Comparison of ENCODE assay signal across 8 mouse cellular contexts in the genomic region with DNA sequence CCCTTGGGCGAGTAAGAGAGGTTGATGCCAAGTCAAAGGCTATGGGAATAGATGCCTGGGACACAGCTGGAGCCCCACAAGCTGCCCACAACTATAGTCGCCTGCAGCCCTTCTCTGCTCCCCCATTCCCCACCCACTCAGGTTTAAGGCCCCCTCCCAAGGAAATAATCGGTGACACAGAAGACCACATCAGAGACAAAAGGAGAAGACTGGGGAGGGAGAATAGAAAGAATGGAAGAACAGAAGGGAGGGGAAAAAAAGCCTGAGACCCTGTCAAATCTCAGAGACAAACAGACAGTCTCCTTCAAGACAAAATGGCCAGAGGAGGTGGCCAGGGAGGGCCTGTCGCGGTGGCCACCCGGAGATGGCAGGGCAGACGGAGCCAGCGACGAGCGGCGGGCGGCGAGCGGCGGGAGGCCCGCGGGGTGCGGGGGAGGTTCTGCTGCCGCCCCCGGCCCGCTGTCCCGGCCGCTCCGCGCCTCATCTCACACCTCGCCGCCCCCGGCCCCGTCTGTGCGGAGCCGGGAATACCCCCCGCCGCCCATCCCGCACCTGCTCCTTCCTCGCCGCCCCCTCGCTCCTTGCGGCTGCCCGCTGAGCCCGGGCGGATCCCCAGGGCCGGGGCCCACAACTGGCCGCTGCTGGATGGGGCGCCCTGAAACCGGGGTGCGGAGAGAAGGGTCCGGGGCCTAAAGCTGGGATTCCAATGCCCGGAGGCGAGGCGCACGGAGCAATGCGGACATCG. TPM values are rescaled to one million over a fixed set of nuclear protein-coding genes. Genes with fewer than 3 reads are reported as not detected.
DNase-seq lines count a peak whose midpoint lies in the region; ATAC-seq and TF ChIP-seq lines count a peak whose summit lies in the region.

No protein-coding gene starts in this region.

- H3K9me3 ChIP-seq in lung, embryonic 14.5 days (ENCODE audit: low read depth, low read length), result no peaks in the 10 kb centered on the region
- no peaks in the 10 kb centered on the region for H3K9me3 ChIP-seq in forebrain, embryonic 16.5 days (ENCODE audit: control insufficient read depth, low read length)
- no peaks in the 10 kb centered on the region for H3K9me3 ChIP-seq in limb, embryonic 14.5 days (ENCODE audit: control insufficient read depth, low read length)

- TF ChIP-seq POLR2A in limb, embryonic 14.5 days (IDR thresholded peaks at IDR 0.05; ENCODE audit: borderline replicate concordance, extremely low read depth, insufficient read depth, insufficient read length), result no peak

- no peak for TF ChIP-seq CTCF in lung, embryonic 14.5 days (IDR thresholded peaks at IDR 0.05; ENCODE audit: low read depth)

- DNase-seq in lung, embryonic 14.5 days, result no peak
- DNase-seq in lung, postnatal 14 days, result no peak
- no peak for DNase-seq in limb, embryonic 14.5 days (ENCODE audit: low spot score)
- peak; percentile 68 to 70 for DNase-seq in right cerebral cortex, adult 2 months (ENCODE audit: low spot score in 2 of 2)
- no peak for DNase-seq in cerebellum, adult 9-10 months
- no peak for DNase-seq in urinary bladder, postnatal 10 days (ENCODE audit: low spot score)

- peaks cover 4% of the 10 kb centered on the region; the same call in 1 of the 2 replicates for H3K4me1 ChIP-seq in lung, embryonic 14.5 days (ENCODE audit: insufficient read depth)
- H3K4me1 ChIP-seq in forebrain, embryonic 16.5 days (replicated peaks; ENCODE audit: control insufficient read depth, insufficient read depth, low read length), result peaks cover 32% of the 10 kb centered on the region
- H3K4me1 ChIP-seq in limb, embryonic 14.5 days (ENCODE audit: control insufficient read depth, insufficient read depth, low read length), result peaks cover 3% of the 10 kb centered on the region; the same call in 1 of the 2 replicates

- H3K27me3 ChIP-seq in lung, embryonic 14.5 days (ENCODE audit: insufficient read depth, low read length), result peaks cover 86% of the 10 kb centered on the region
- peaks cover 68% of the 10 kb centered on the region for H3K27me3 ChIP-seq in forebrain, embryonic 16.5 days (replicated peaks; ENCODE audit: control insufficient read depth, insufficient read depth, low read length)
- peaks cover 85% of the 10 kb centered on the region for H3K27me3 ChIP-seq in limb, embryonic 14.5 days (ENCODE audit: control insufficient read depth, insufficient read depth, low read length)

- no peak for ATAC-seq in lung, embryonic 14.5 days (ENCODE audit: insufficient read depth)
- ATAC-seq in forebrain, embryonic 16.5 days, result no peak
- ATAC-seq in limb, embryonic 14.5 days (ENCODE audit: low FRiP score, low read depth), result no peak
- no peak for ATAC-seq in CD4-positive, CD25-positive, alpha-beta regulatory T cell, adult 4 months

- H3K9ac ChIP-seq in lung, embryonic 14.5 days, result no peak overlapping the region
- peak overlapping the region; percentile 38; the same call in 1 of the 2 replicates for H3K9ac ChIP-seq in forebrain, embryonic 16.5 days (replicated peaks; ENCODE audit: low read depth, low read length)
- H3K9ac ChIP-seq in limb, embryonic 14.5 days (ENCODE audit: low read depth, low read length, severe bottlenecking), result peak overlapping the region; percentile 44; the same call in 1 of the 2 replicates

- peak overlapping the region; percentile 68 for H3K4me2 ChIP-seq in lung, embryonic 14.5 days
- H3K4me2 ChIP-seq in forebrain, embryonic 16.5 days (ENCODE audit: low read length), result peak overlapping the region; percentile 64
- H3K4me2 ChIP-seq in limb, embryonic 14.5 days (replicated peaks; ENCODE audit: low read depth, low read length, severe bottlenecking), result peak overlapping the region; percentile 67

- peak overlapping the region; percentile 39 for H3K4me3 ChIP-seq in lung, embryonic 14.5 days (ENCODE audit: low read depth, low read length)
- peak overlapping the region; percentile 45 for H3K4me3 ChIP-seq in forebrain, embryonic 16.5 days (replicated peaks; ENCODE audit: low read length)
- peak overlapping the region; percentile 41 for H3K4me3 ChIP-seq in limb, embryonic 14.5 days (replicated peaks; ENCODE audit: low read length)

- 2% methylated on average over 45 of the region's 53 CpGs for WGBS in lung, embryonic 14.5 days
- WGBS in forebrain, embryonic 16.5 days, result under 1% methylated on average over 49 of the region's 53 CpGs
- 3% methylated on average over 14 of the region's 53 CpGs for WGBS in limb, embryonic 14.5 days

- no peak overlapping the region for H3K27ac ChIP-seq in lung, embryonic 14.5 days (ENCODE audit: low read depth)
- H3K27ac ChIP-seq in forebrain, embryonic 16.5 days (ENCODE audit: low read length), result no peak overlapping the region
- H3K27ac ChIP-seq in limb, embryonic 14.5 days (replicated peaks; ENCODE audit: low read depth, low read length), result no peak overlapping the region

- H3K36me3 ChIP-seq in lung, embryonic 14.5 days (ENCODE audit: insufficient read depth), result no peaks in the 10 kb centered on the region
- H3K36me3 ChIP-seq in forebrain, embryonic 16.5 days (ENCODE audit: control insufficient read depth, insufficient read depth), result no peaks in the 10 kb centered on the region
- no peaks in the 10 kb centered on the region for H3K36me3 ChIP-seq in limb, embryonic 14.5 days (ENCODE audit: control insufficient read depth, insufficient read depth, low read length)

RNA-seq across cellular contexts. Expression of a gene that starts 13.7 kb away (rescaled TPM):
- not detected in 2 replicates for polyA plus RNA-seq in lung, embryonic 14.5 days (2014; fragmentation: Nextera tagmentation; extraction: Ambion mirVana)
- not detected in 2 replicates for polyA plus RNA-seq in forebrain, embryonic 16.5 days (2015; fragmentation: Nextera tagmentation; extraction: Ambion mirVana)
- polyA plus RNA-seq in limb, embryonic 14.5 days (2012; rRNA removed), result not detected in 2 replicates
- not detected in 2 replicates for polyA plus RNA-seq in limb, embryonic 14.5 days (2014; fragmentation: Nextera tagmentation; extraction: Ambion mirVana)
- polyA plus RNA-seq in CD4-positive, CD25-positive, alpha-beta regulatory T cell, adult 4 months (2017; shearing (Covaris generic)), result not detected

RNA-seq across cellular contexts. Expression of a gene that starts 15.6 kb away (rescaled TPM):
- polyA plus RNA-seq in lung, embryonic 14.5 days (2014; fragmentation: Nextera tagmentation; extraction: Ambion mirVana), result 0.38 TPM in 1 of 2 replicates, not detected in the other
- polyA plus RNA-seq in forebrain, embryonic 16.5 days (2015; fragmentation: Nextera tagmentation; extraction: Ambion mirVana), result 1.6 and 1.9 TPM in 2 replicates
- polyA plus RNA-seq in limb, embryonic 14.5 days (2012; rRNA removed), result 0.82 and 0.86 TPM in 2 replicates
- polyA plus RNA-seq in limb, embryonic 14.5 days (2014; fragmentation: Nextera tagmentation; extraction: Ambion mirVana), result 0.53 and 0.91 TPM in 2 replicates
- not detected for polyA plus RNA-seq in CD4-positive, CD25-positive, alpha-beta regulatory T cell, adult 4 months (2017; shearing (Covaris generic))

RNA-seq across cellular contexts. Expression of a gene that starts 24.1 kb away (rescaled TPM):
- polyA plus RNA-seq in lung, embryonic 14.5 days (2014; fragmentation: Nextera tagmentation; extraction: Ambion mirVana), result 0.30 TPM in 1 of 2 replicates, not detected in the other
- polyA plus RNA-seq in forebrain, embryonic 16.5 days (2015; fragmentation: Nextera tagmentation; extraction: Ambion mirVana), result not detected in 2 replicates
- 8.1 and 8.7 TPM in 2 replicates for polyA plus RNA-seq in limb, embryonic 14.5 days (2012; rRNA removed)
- 4.9 and 6.2 TPM in 2 replicates for polyA plus RNA-seq in limb, embryonic 14.5 days (2014; fragmentation: Nextera tagmentation; extraction: Ambion mirVana)
- polyA plus RNA-seq in CD4-positive, CD25-positive, alpha-beta regulatory T cell, adult 4 months (2017; shearing (Covaris generic)), result not detected

RNA-seq across cellular contexts. Expression of a gene that starts 37.8 kb away (rescaled TPM):
- 38.0 and 43.4 TPM in 2 replicates for polyA plus RNA-seq in lung, embryonic 14.5 days (2014; fragmentation: Nextera tagmentation; extraction: Ambion mirVana)
- 19.8 and 20.1 TPM in 2 replicates for polyA plus RNA-seq in forebrain, embryonic 16.5 days (2015; fragmentation: Nextera tagmentation; extraction: Ambion mirVana)
- polyA plus RNA-seq in limb, embryonic 14.5 days (2012; rRNA removed), result 49.1 and 62.5 TPM in 2 replicates
- 28.3 and 29.4 TPM in 2 replicates for polyA plus RNA-seq in limb, embryonic 14.5 days (2014; fragmentation: Nextera tagmentation; extraction: Ambion mirVana)
- 10 to 100 TPM in 1 of 2 experiments, 1 to 10 TPM in 1; 7.7 to 14.0 TPM for polyA plus RNA-seq in CD4-positive, CD25-positive, alpha-beta regulatory T cell, adult 4 months (2017; shearing (Covaris generic))

RNA-seq across cellular contexts. Expression of a gene that starts 43.7 kb away (rescaled TPM):
- polyA plus RNA-seq in lung, embryonic 14.5 days (2014; fragmentation: Nextera tagmentation; extraction: Ambion mirVana), result 7.2 and 8.0 TPM in 2 replicates
- 15.7 and 18.2 TPM in 2 replicates for polyA plus RNA-seq in forebrain, embryonic 16.5 days (2015; fragmentation: Nextera tagmentation; extraction: Ambion mirVana)
- polyA plus RNA-seq in limb, embryonic 14.5 days (2012; rRNA removed), result 25.3 and 33.9 TPM in 2 replicates
- 11.0 and 11.4 TPM in 2 replicates for polyA plus RNA-seq in limb, embryonic 14.5 days (2014; fragmentation: Nextera tagmentation; extraction: Ambion mirVana)
- polyA plus RNA-seq in CD4-positive, CD25-positive, alpha-beta regulatory T cell, adult 4 months (2017; shearing (Covaris generic)), result 1 to 10 TPM; 6.5 to 7.9 TPM

Comparison
In these comparisons a context has a peak if more than half of its experiments do, and no peak if none do; other contexts are left out.
1. DNase-seq: peak in right cerebral cortex, adult 2 months (2 of 2); none in lung, embryonic 14.5 days (single experiment), lung, postnatal 14 days (single experiment), limb, embryonic 14.5 days (single experiment), cerebellum, adult 9-10 months (single experiment) and urinary bladder, postnatal 10 days (single experiment).
2. Peak in every context shown above with its lines, with median percentiles within 50 percentile points of each other: H3K4me2 ChIP-seq and H3K4me3 ChIP-seq.